Mouse (Mus musculus): Measurements from ENCODE around the gene Gm3336. TPM values are rescaled to one million over a fixed set of nuclear protein-coding genes. Genes with fewer than 3 reads are reported as not detected.

The Gm3336 gene
- polyA plus RNA-seq, 1 experiment from 2014 or later: 0.47 TPM

GRCm38 (mm10) chr8:70678679-70679078 lies 39.7 kb upstream of the Gm3336 start:
- H3K4me1 ChIP-seq (ENCODE audit: control insufficient read depth, low read depth, low read length): peaks cover 77% of the 10 kb centered on the region
- peaks cover 7% of the 10 kb centered on the region for H3K36me3 ChIP-seq (ENCODE audit: control insufficient read depth, insufficient read depth)
- H3K4me2 ChIP-seq (ENCODE audit: low read depth, low read length): no peak overlapping the region
- no peaks in the 10 kb centered on the region for H3K27me3 ChIP-seq (ENCODE audit: control insufficient read depth, insufficient read depth, low read depth, low read length)
- no peak overlapping the region for H3K9ac ChIP-seq (ENCODE audit: low read depth, low read length)
- no peak for ATAC-seq (ENCODE audit: low read depth)
- H3K27ac ChIP-seq (ENCODE audit: low read length): no peak overlapping the region
- no peak overlapping the region for H3K4me3 ChIP-seq (ENCODE audit: low read depth, low read length)
- H3K9me3 ChIP-seq (replicated peaks; ENCODE audit: control insufficient read depth, low read length): no peaks in the 10 kb centered on the region

DNA sequence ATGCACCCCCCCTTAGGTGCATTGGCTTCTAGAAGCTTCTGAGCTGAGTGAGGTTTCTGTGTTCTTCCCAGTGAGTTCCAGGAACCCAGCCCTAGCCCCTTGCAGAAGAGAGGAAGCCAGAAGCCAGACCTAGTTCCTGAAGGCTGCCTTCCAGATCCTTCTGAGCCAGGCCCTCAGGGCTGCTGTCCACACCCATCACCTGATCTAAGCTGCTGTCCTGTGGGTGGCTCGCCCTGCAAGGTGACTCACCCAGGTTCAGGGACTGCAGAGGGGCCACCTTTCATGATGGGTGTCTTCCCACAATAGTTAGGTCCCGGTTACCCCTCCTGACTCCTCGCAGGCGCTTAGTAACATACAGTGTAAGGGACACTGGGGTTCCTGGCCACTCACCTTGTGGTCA lies 38.9 kb upstream of the Gm3336 start:
- Histone ChIP-seq H3K4me1 (ENCODE audit: control insufficient read depth, low read depth, low read length) (peaks cover 69% of the 10 kb centered on the region), H3K9ac (ENCODE audit: low read depth, low read length) (no peak overlapping the region), H3K27ac (ENCODE audit: low read length) (0 out of 2 replicates have a peak overlapping the region, but pooled peaks have one; percentile 27), H3K4me2 (ENCODE audit: low read depth, low read length) (no peak overlapping the region), H3K4me3 (ENCODE audit: low read depth, low read length) (no peak overlapping the region), H3K27me3 (ENCODE audit: control insufficient read depth, insufficient read depth, low read depth, low read length) (no peaks in the 10 kb centered on the region), H3K36me3 (ENCODE audit: control insufficient read depth, insufficient read depth) (peaks cover 7% of the 10 kb centered on the region), H3K9me3 (replicated peaks; ENCODE audit: control insufficient read depth, low read length) (no peaks in the 10 kb centered on the region)
- ATAC-seq (ENCODE audit: low read depth): no peak
- 81% methylated on average over 4 of the region's 4 CpGs for WGBS (ENCODE audit: insufficient replicate concordance)

DNA sequence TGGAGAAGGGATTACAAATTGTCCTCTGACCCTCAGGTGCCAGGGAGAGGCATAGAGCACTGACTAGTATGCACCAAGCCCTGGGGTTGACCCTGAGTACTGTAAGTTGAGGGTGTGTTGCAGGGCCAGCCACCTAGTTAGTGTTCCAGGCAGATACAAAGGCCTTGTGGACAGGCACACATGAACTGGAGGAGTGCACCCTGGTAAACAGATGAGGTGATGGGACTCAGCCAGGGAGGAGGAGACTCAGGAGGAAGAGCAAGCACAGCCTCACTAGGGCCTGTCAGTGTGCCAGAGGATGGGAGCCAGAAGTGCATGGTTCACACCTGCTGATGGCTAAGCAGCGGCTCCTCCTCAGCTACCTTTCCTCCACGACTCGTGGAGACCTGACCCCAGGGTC lies 38.3 kb upstream of the Gm3336 start:
- 0 out of 2 replicates have a peak overlapping the region, but pooled peaks have one; percentile 4 for H3K27ac ChIP-seq (ENCODE audit: low read length)
- peaks cover 63% of the 10 kb centered on the region for H3K4me1 ChIP-seq (ENCODE audit: control insufficient read depth, low read depth, low read length)
- H3K36me3 ChIP-seq (ENCODE audit: control insufficient read depth, insufficient read depth): peaks cover 7% of the 10 kb centered on the region
- no peak overlapping the region for H3K9ac ChIP-seq (ENCODE audit: low read depth, low read length)
- H3K9me3 ChIP-seq (replicated peaks; ENCODE audit: control insufficient read depth, low read length): no peaks in the 10 kb centered on the region
- H3K4me2 ChIP-seq (ENCODE audit: low read depth, low read length): no peak overlapping the region
- 67% methylated on average over 3 of the region's 3 CpGs for WGBS (ENCODE audit: insufficient replicate concordance)
- ATAC-seq (ENCODE audit: low read depth): peak; percentile 62
- H3K4me3 ChIP-seq (ENCODE audit: low read depth, low read length): no peak overlapping the region
- H3K27me3 ChIP-seq (ENCODE audit: control insufficient read depth, insufficient read depth, low read depth, low read length): no peaks in the 10 kb centered on the region

DNA sequence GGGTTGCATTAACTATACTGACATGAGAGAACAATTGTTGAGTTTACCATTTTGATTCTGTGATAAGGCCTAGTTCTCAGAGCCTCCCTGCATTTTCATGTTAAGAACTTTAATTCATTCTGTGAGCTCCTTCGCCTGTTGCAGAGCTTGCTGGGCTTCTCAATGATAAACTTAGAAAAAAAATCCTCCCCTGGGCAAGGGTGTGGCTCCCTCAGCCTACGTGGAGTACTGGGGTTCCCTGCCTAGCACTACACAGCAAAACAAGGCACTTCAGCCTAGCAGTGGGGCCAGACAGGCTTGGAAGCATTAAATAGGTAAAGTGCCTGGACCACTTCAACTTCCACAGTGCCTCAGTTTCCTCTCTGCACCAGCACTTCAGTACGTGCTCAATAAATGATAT lies 36.9 kb upstream of the Gm3336 start:
- Histone ChIP-seq H3K4me2 (ENCODE audit: low read depth, low read length) (no peak overlapping the region), H3K27me3 (ENCODE audit: control insufficient read depth, insufficient read depth, low read depth, low read length) (no peaks in the 10 kb centered on the region), H3K4me3 (ENCODE audit: low read depth, low read length) (no peak overlapping the region), H3K36me3 (ENCODE audit: control insufficient read depth, insufficient read depth) (peaks cover 7% of the 10 kb centered on the region), H3K9me3 (replicated peaks; ENCODE audit: control insufficient read depth, low read length) (no peaks in the 10 kb centered on the region), H3K4me1 (ENCODE audit: control insufficient read depth, low read depth, low read length) (peaks cover 51% of the 10 kb centered on the region), H3K27ac (ENCODE audit: low read length) (no peak overlapping the region), H3K9ac (ENCODE audit: low read depth, low read length) (no peak overlapping the region)
- 45% methylated on average over 3 of the region's 3 CpGs for WGBS (ENCODE audit: insufficient replicate concordance)
- ATAC-seq (ENCODE audit: low read depth): peak; percentile 32

- Histone ChIP-seq H3K27ac (ENCODE audit: low read length) (no peak overlapping the region), H3K9ac (ENCODE audit: low read depth, low read length) (peak overlapping the region; percentile 29), H3K4me2 (ENCODE audit: low read depth, low read length) (no peak overlapping the region), H3K4me3 (ENCODE audit: low read depth, low read length) (no peak overlapping the region), H3K36me3 (ENCODE audit: control insufficient read depth, insufficient read depth) (peaks cover 7% of the 10 kb centered on the region), H3K27me3 (ENCODE audit: control insufficient read depth, insufficient read depth, low read depth, low read length) (no peaks in the 10 kb centered on the region), H3K9me3 (replicated peaks; ENCODE audit: control insufficient read depth, low read length) (no peaks in the 10 kb centered on the region), H3K4me1 (ENCODE audit: control insufficient read depth, low read depth, low read length) (peaks cover 43% of the 10 kb centered on the region)
- WGBS (ENCODE audit: insufficient replicate concordance): 11% methylated on average over 19 of the region's 19 CpGs
- ATAC-seq (ENCODE audit: low read depth): no peak
These were observed 36.1 kb upstream of the Gm3336 start for GRCm38 (mm10) chr8:70682193-70682592.

GRCm38 (mm10) chr8:70682692-70683091 lies 35.7 kb upstream of the Gm3336 start:
- no peaks in the 10 kb centered on the region for H3K27me3 ChIP-seq (ENCODE audit: control insufficient read depth, insufficient read depth, low read depth, low read length)
- H3K4me3 ChIP-seq (ENCODE audit: low read depth, low read length): no peak overlapping the region
- no peaks in the 10 kb centered on the region for H3K9me3 ChIP-seq (replicated peaks; ENCODE audit: control insufficient read depth, low read length)
- peaks cover 38% of the 10 kb centered on the region for H3K4me1 ChIP-seq (ENCODE audit: control insufficient read depth, low read depth, low read length)
- H3K36me3 ChIP-seq (ENCODE audit: control insufficient read depth, insufficient read depth): peaks cover 7% of the 10 kb centered on the region
- ATAC-seq (ENCODE audit: low read depth): no peak
- H3K27ac ChIP-seq (ENCODE audit: low read length): no peak overlapping the region
- WGBS (ENCODE audit: insufficient replicate concordance): 45% methylated on average over 3 of the region's 3 CpGs
- no peak overlapping the region for H3K4me2 ChIP-seq (ENCODE audit: low read depth, low read length)
- H3K9ac ChIP-seq (ENCODE audit: low read depth, low read length): no peak overlapping the region

GRCm38 (mm10) chr8:70684291-70684690 lies 34.1 kb upstream of the Gm3336 start:
- Histone ChIP-seq H3K27me3 (ENCODE audit: control insufficient read depth, insufficient read depth, low read depth, low read length) (no peaks in the 10 kb centered on the region), H3K4me2 (ENCODE audit: low read depth, low read length) (no peak overlapping the region), H3K36me3 (ENCODE audit: control insufficient read depth, insufficient read depth) (no peaks in the 10 kb centered on the region), H3K9ac (ENCODE audit: low read depth, low read length) (no peak overlapping the region), H3K4me1 (ENCODE audit: control insufficient read depth, low read depth, low read length) (peaks cover 23% of the 10 kb centered on the region), H3K4me3 (ENCODE audit: low read depth, low read length) (no peak overlapping the region), H3K27ac (ENCODE audit: low read length) (no peak overlapping the region), H3K9me3 (replicated peaks; ENCODE audit: control insufficient read depth, low read length) (no peaks in the 10 kb centered on the region)
- no peak for ATAC-seq (ENCODE audit: low read depth)
- WGBS (ENCODE audit: insufficient replicate concordance): 55% methylated on average over 7 of the region's 7 CpGs

DNA sequence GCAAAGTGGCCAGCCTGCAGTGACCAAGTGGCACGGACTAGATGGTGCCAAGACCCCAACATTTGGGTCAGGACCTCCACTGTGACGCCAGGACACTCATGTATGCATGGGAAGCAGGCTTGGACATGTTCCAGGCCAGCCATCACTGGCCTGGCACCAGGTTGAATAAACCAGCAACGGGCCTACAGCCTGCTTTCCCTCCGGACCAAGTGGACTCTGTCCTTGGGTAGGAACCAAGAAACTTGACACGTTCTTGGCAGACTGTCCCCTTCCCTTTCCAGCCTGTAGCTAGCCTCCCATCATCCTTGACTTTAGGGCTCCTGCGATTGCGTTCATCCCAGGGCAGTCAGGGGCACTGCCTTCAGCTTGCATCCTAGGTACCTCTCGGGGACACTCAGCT lies 30.8 kb upstream of the Gm3336 start:
- no peak overlapping the region for H3K4me2 ChIP-seq (ENCODE audit: low read depth, low read length)
- peaks cover 2% of the 10 kb centered on the region; the same call in 1 of the 2 replicates for H3K27me3 ChIP-seq (ENCODE audit: control insufficient read depth, insufficient read depth, low read depth, low read length)
- WGBS (ENCODE audit: insufficient replicate concordance): 69% methylated on average over 8 of the region's 8 CpGs
- no peak for ATAC-seq (ENCODE audit: low read depth)
- H3K4me3 ChIP-seq (ENCODE audit: low read depth, low read length): no peak overlapping the region
- H3K9me3 ChIP-seq (replicated peaks; ENCODE audit: control insufficient read depth, low read length): no peaks in the 10 kb centered on the region
- no peak overlapping the region for H3K9ac ChIP-seq (ENCODE audit: low read depth, low read length)
- peaks cover 4% of the 10 kb centered on the region for H3K4me1 ChIP-seq (ENCODE audit: control insufficient read depth, low read depth, low read length)
- H3K36me3 ChIP-seq (ENCODE audit: control insufficient read depth, insufficient read depth): no peaks in the 10 kb centered on the region
- no peak overlapping the region for H3K27ac ChIP-seq (ENCODE audit: low read length)

DNA sequence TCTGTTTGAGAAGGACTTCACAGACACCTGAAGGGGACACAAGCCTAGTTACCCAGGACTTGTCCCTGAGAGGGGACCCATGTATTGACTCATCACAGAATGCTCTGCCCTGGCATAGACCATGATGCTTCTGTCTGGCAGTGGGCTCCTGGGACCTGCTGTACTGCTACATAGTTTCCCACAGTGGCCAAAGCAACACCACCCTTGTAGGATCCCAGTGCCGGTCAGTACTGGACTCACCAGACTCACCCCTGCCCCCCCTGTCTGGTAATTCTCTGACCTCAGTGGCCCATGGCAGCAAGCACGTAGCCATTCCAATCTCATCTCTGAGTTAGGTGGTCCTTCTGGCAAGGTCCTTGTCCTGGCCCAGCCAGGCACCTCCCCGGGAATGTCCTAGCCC lies 30.2 kb upstream of the Gm3336 start:
- no peak overlapping the region for H3K4me2 ChIP-seq (ENCODE audit: low read depth, low read length)
- peaks cover 2% of the 10 kb centered on the region; the same call in 1 of the 2 replicates for H3K27me3 ChIP-seq (ENCODE audit: control insufficient read depth, insufficient read depth, low read depth, low read length)
- WGBS (ENCODE audit: insufficient replicate concordance): 82% methylated on average over 3 of the region's 3 CpGs
- no peaks in the 10 kb centered on the region for H3K9me3 ChIP-seq (replicated peaks; ENCODE audit: control insufficient read depth, low read length)
- H3K36me3 ChIP-seq (ENCODE audit: control insufficient read depth, insufficient read depth): no peaks in the 10 kb centered on the region
- no peak overlapping the region for H3K4me3 ChIP-seq (ENCODE audit: low read depth, low read length)
- no peak for ATAC-seq (ENCODE audit: low read depth)
- no peak overlapping the region for H3K27ac ChIP-seq (ENCODE audit: low read length)
- H3K4me1 ChIP-seq (ENCODE audit: control insufficient read depth, low read depth, low read length): peaks cover 4% of the 10 kb centered on the region
- H3K9ac ChIP-seq (ENCODE audit: low read depth, low read length): no peak overlapping the region
